Mouse (Mus musculus) megakaryocyte, embryonic 14.5 days (primary cell): ENCODE measurements at regions not wholly inside any gene's neighbourhood (a gene's known extent, or its start where the extent isn't known, plus 50 kb on each side); places are given as distances from the start of the nearest gene placed in this dataset.

Source experiments
- H3K27me3 ChIP-seq: replicated peaks from 2 replicates; pipeline ENCODE3; 2012; ENCODE audit warnings: inconsistent platforms
- H3K36me3 ChIP-seq: replicated peaks from 2 replicates; pipeline ENCODE3; 2012; ENCODE audit warnings: low read length, inconsistent platforms, mixed read lengths
- H3K4me1 ChIP-seq: 2 replicates; pipeline ENCODE4 v1.6.1; 2012; ENCODE audit warnings: inconsistent platforms
- H3K4me3 ChIP-seq: replicated peaks from 2 replicates; pipeline ENCODE3; 2012; ENCODE audit warnings: moderate library complexity, mild to moderate bottlenecking, inconsistent platforms
- H3K9me3 ChIP-seq: 2 replicates; pipeline ENCODE4 v1.6.1; 2012; ENCODE audit warnings: inconsistent platforms
- FLI1 ChIP-seq: IDR thresholded peaks from 2 replicates; pipeline ENCODE4 v1.6.1; 2012; ENCODE audit warnings: low read length, inconsistent platforms, mixed read lengths
- GATA1 ChIP-seq: IDR thresholded peaks from 3 replicates; pipeline ENCODE4 v1.6.1; 2012; ENCODE audit warnings: mixed read lengths, low read length, inconsistent platforms, borderline replicate concordance

- H3K9me3 ChIP-seq: peaks cover 4% of the 10 kb centered on the region; the same call in 1 of the 2 replicates
- peaks cover 10% of the 10 kb centered on the region for H3K4me1 ChIP-seq
- H3K36me3 ChIP-seq: no peaks in the 10 kb centered on the region
- no peak for TF ChIP-seq FLI1
- TF ChIP-seq GATA1: no peak
- peaks cover 2% of the 10 kb centered on the region for H3K27me3 ChIP-seq
- H3K4me3 ChIP-seq: no peak overlapping the region
These were observed 52.1 kb upstream of the Hmcn1 start for GRCm38 (mm10) chr1:151045334-151045733.

GRCm38 (mm10) chr1:151046626-151047025, 53.4 kb upstream of the Hmcn1 start:
- no peaks in the 10 kb centered on the region for H3K36me3 ChIP-seq
- H3K4me1 ChIP-seq: no peaks in the 10 kb centered on the region
- H3K4me3 ChIP-seq: no peak overlapping the region
- peaks cover 4% of the 10 kb centered on the region; the same call in 1 of the 2 replicates for H3K9me3 ChIP-seq
- TF ChIP-seq GATA1: no peak
- no peak for TF ChIP-seq FLI1
- H3K27me3 ChIP-seq: peaks cover 2% of the 10 kb centered on the region

GRCm38 (mm10) chr1:151049726-151050506, 56.7 kb upstream of the Hmcn1 start:
- Histone ChIP-seq H3K27me3 (peaks cover 2% of the 10 kb centered on the region), H3K36me3 (no peaks in the 10 kb centered on the region), H3K9me3 (peaks cover 4% of the 10 kb centered on the region; the same call in 1 of the 2 replicates), H3K4me3 (no peak overlapping the region), H3K4me1 (no peaks in the 10 kb centered on the region)
- no peak for TF ChIP-seq FLI1
- no peak for TF ChIP-seq GATA1

GRCm38 (mm10) chr1:151050507-151050816, 57.2 kb upstream of the Hmcn1 start:
- Histone ChIP-seq H3K27me3 (peaks cover 2% of the 10 kb centered on the region), H3K4me3 (no peak overlapping the region), H3K9me3 (peaks cover 4% of the 10 kb centered on the region; the same call in 1 of the 2 replicates), H3K4me1 (no peaks in the 10 kb centered on the region), H3K36me3 (no peaks in the 10 kb centered on the region)
- TF ChIP-seq GATA1 (no peak), FLI1 (no peak)

GRCm38 (mm10) chr1:151053268-151053667, 60.0 kb upstream of the Hmcn1 start:
- TF ChIP-seq FLI1: no peak
- TF ChIP-seq GATA1: no peak
- Histone ChIP-seq H3K9me3 (peaks cover 2% of the 10 kb centered on the region; the same call in 1 of the 2 replicates), H3K36me3 (no peaks in the 10 kb centered on the region), H3K4me3 (no peak overlapping the region), H3K27me3 (peaks cover 2% of the 10 kb centered on the region), H3K4me1 (no peaks in the 10 kb centered on the region)

GRCm38 (mm10) chr1:151055396-151055795, 62.2 kb upstream of the Hmcn1 start:
- H3K9me3 ChIP-seq: no peaks in the 10 kb centered on the region
- H3K36me3 ChIP-seq: no peaks in the 10 kb centered on the region
- TF ChIP-seq GATA1: no peak
- no peak for TF ChIP-seq FLI1
- H3K4me3 ChIP-seq: no peak overlapping the region
- peaks cover 6% of the 10 kb centered on the region for H3K27me3 ChIP-seq
- H3K4me1 ChIP-seq: no peaks in the 10 kb centered on the region

GRCm38 (mm10) chr1:151059546-151060136, 66.4 kb upstream of the Hmcn1 start:
- H3K27me3 ChIP-seq: peaks cover 7% of the 10 kb centered on the region

GRCm38 (mm10) chr1:151065090-151065567, 71.9 kb upstream of the Hmcn1 start:
- peaks cover 10% of the 10 kb centered on the region for H3K4me1 ChIP-seq
- peak overlapping the region; percentile 2 for H3K4me3 ChIP-seq
- peaks cover 2% of the 10 kb centered on the region for H3K27me3 ChIP-seq
- TF ChIP-seq FLI1 (no peak), GATA1 (no peak)
- no peaks in the 10 kb centered on the region for H3K36me3 ChIP-seq
- no peaks in the 10 kb centered on the region for H3K9me3 ChIP-seq

More at GRCm38 (mm10) chr1:151059546-151060136, 66.4 kb upstream of the Hmcn1 start:
- TF ChIP-seq FLI1 (no peak), GATA1 (no peak)
- no peaks in the 10 kb centered on the region for H3K36me3 ChIP-seq
- no peaks in the 10 kb centered on the region for H3K9me3 ChIP-seq
- H3K4me3 ChIP-seq: no peak overlapping the region
- no peaks in the 10 kb centered on the region for H3K4me1 ChIP-seq

GRCm38 (mm10) chr1:151066379-151067128, 73.3 kb upstream of the Hmcn1 start:
- TF ChIP-seq FLI1: no peak
- no peaks in the 10 kb centered on the region for H3K9me3 ChIP-seq
- H3K4me3 ChIP-seq: no peak overlapping the region
- H3K27me3 ChIP-seq: peaks cover 2% of the 10 kb centered on the region
- no peaks in the 10 kb centered on the region for H3K36me3 ChIP-seq
- peaks cover 10% of the 10 kb centered on the region for H3K4me1 ChIP-seq
